Mouse (Mus musculus): Measurements from ENCODE around the gene Cxcr1. TPM values are rescaled to one million over a fixed set of nuclear protein-coding genes. Genes with fewer than 3 reads are reported as not detected.

Cxcr1 gene
- total RNA-seq (2021), result not detected
- long read RNA-seq, experiment 1, result 0 reads
- long read RNA-seq, experiment 2, result 0 reads

GRCm38 (mm10) chr1:74194445-74194844 is at the start of gene Cxcr1:
Gene Cxcr1, minus strand, starts transcription at chr1:74194631.
- DNase-seq (ENCODE audit: low spot score in 2 of 2), result no peak

- DNase-seq (ENCODE audit: low spot score in 2 of 2), result no peak
Observed at GRCm38 (mm10) chr1:74240832-74241231, 46.4 kb upstream of the Cxcr1 start.

GRCm38 (mm10) chr1:74240311-74240710 is 45.9 kb upstream of the Cxcr1 start:
- DNase-seq (ENCODE audit: low spot score in 2 of 2), result no peak

GRCm38 (mm10) chr1:74239618-74240017 is 45.2 kb upstream of the Cxcr1 start:
- no peak for DNase-seq (ENCODE audit: low spot score in 2 of 2)

GRCm38 (mm10) chr1:74239162-74239561 is 44.7 kb upstream of the Cxcr1 start:
- no peak for DNase-seq (ENCODE audit: low spot score in 2 of 2)

GRCm38 (mm10) chr1:74238136-74238535 is 43.7 kb upstream of the Cxcr1 start:
- no peak for DNase-seq (ENCODE audit: low spot score in 2 of 2)

GRCm38 (mm10) chr1:74237671-74238070 is 43.2 kb upstream of the Cxcr1 start:
- no peak for DNase-seq (ENCODE audit: low spot score in 2 of 2)

GRCm38 (mm10) chr1:74236590-74237317 is 42.3 kb upstream of the Cxcr1 start:
- peak in 1 of 2 experiments; percentile 33 for DNase-seq (ENCODE audit: low spot score in 2 of 2)

GRCm38 (mm10) chr1:74235938-74236589 is 41.6 kb upstream of the Cxcr1 start, which contains the start of gene Arpc2:
Gene Arpc2, plus strand, starts transcription at chr1:74236084.
- DNase-seq (ENCODE audit: low spot score in 2 of 2), result peak; percentile 97 to 99

- no peak for DNase-seq (ENCODE audit: low spot score in 2 of 2)
Observed at GRCm38 (mm10) chr1:74230992-74231391, 36.6 kb upstream of the Cxcr1 start.

- no peak for DNase-seq (ENCODE audit: low spot score in 2 of 2)
Observed at GRCm38 (mm10) chr1:74229942-74230341, 35.5 kb upstream of the Cxcr1 start.

GRCm38 (mm10) chr1:74227317-74227716 is 32.9 kb upstream of the Cxcr1 start:
- DNase-seq (ENCODE audit: low spot score in 2 of 2), result no peak

- DNase-seq (ENCODE audit: low spot score in 2 of 2), result no peak
Observed at GRCm38 (mm10) chr1:74219922-74220321, 25.5 kb upstream of the Cxcr1 start.

GRCm38 (mm10) chr1:74208941-74209340 is 14.5 kb upstream of the Cxcr1 start:
- DNase-seq (ENCODE audit: low spot score in 2 of 2), result no peak

GRCm38 (mm10) chr1:74207906-74208305 is 13.5 kb upstream of the Cxcr1 start:
- DNase-seq (ENCODE audit: low spot score in 2 of 2), result no peak

GRCm38 (mm10) chr1:74206642-74207041 is 12.2 kb upstream of the Cxcr1 start:
- no peak for DNase-seq (ENCODE audit: low spot score in 2 of 2)

- peak in 1 of 2 experiments; percentile 5 for DNase-seq (ENCODE audit: low spot score in 2 of 2)
Observed at GRCm38 (mm10) chr1:74205881-74206280, 11.4 kb upstream of the Cxcr1 start.

GRCm38 (mm10) chr1:74203457-74203856 is 9.0 kb upstream of the Cxcr1 start:
- no peak for DNase-seq (ENCODE audit: low spot score in 2 of 2)

GRCm38 (mm10) chr1:74201048-74201844 is 6.8 kb upstream of the Cxcr1 start:
- no peak for DNase-seq (ENCODE audit: low spot score in 2 of 2)

GRCm38 (mm10) chr1:74199046-74199445 is 4.6 kb upstream of the Cxcr1 start:
- DNase-seq (ENCODE audit: low spot score in 2 of 2), result no peak

GRCm38 (mm10) chr1:74197726-74198470 is 3.5 kb upstream of the Cxcr1 start:
- DNase-seq (ENCODE audit: low spot score in 2 of 2), result no peak
